Mouse (Mus musculus): ENCODE results near the gene Kit. TPM values are rescaled to one million over a fixed set of nuclear protein-coding genes. Genes with fewer than 3 reads are reported as not detected.

The Kit gene
- total RNA-seq, 2 experiments from 2014 or later = 11.7 to 12.5 TPM

DNA sequence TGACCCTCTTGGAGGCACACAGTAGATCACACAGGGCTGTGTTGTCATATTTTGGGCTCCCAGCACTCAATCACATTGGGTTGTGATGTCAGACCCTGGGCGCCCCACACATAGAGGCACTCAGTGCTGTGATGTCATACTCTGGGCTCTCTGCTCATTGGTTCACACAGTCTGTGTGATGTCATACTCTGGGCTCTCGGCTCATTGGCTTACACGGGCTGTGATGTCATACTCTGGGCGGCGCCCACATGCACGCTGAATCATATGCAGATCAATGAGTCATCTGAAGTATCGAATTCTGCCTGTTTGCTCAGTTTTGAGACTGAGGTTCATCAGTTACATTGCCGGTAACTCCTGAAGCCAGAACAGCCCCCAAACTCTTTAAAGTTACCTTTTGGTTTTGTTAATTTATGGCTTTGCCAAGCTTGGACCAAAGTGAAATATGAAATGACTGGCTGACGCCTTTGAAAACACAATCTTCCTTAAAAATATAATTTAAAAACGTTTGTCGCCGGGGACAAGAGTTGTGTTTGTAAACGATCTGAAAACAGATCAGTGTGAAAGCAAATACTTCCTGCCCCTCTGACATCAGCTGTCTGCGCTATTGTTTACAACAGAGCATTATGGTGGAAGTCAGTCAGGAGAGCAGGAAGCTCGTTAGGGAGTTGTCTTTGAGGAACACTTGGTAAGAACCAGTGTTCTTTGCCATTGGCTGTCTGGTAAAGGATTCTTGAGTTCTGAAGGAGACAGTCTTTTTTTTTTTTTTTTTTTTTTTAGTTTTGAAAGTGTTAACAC lies 15.0 kb downstream of the Kit start:
- no peak for DNase-seq (ENCODE audit: low spot score in 2 of 2)

DNA sequence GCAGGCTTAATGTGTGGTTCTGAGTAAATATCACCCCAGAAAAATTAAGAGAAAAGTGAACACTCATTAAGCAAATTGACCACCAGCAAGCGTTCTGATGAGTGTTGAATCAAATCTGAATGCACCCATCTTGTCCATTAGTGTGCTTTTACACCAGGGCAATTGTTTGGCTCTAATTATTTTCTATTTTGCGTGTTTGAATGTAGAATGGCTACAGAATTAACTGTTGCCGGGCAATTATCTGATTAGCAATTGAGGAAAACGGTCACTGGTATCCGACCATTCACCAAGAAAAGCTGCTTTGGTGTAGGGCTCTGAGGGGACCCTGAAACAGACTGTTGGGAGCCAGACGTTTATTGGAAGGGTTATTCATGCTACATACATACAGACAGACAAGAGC lies 16.2 kb downstream of the Kit start:
- no peak for DNase-seq (ENCODE audit: low spot score in 2 of 2)

DNA sequence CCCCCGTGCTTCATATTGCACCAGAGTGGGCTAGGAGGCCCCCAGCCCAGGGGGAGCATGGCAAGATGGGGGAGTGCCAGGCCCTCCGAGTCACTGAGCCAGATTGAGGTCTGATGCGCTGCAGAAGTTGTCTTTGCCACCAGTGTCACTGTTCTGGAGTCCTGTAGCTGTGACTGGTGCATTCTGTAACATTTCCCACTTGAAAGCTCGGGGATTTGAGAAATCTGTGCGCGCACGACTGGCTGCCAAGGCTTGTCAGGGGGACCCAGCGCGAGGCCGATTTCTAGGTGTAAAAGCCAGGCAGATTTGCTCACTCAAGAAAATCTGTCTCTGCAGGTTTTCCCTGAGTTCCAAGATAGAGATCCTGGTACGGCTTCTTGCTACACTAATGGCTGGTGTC lies 16.9 kb downstream of the Kit start:
- no peak for DNase-seq (ENCODE audit: low spot score in 2 of 2)

DNA sequence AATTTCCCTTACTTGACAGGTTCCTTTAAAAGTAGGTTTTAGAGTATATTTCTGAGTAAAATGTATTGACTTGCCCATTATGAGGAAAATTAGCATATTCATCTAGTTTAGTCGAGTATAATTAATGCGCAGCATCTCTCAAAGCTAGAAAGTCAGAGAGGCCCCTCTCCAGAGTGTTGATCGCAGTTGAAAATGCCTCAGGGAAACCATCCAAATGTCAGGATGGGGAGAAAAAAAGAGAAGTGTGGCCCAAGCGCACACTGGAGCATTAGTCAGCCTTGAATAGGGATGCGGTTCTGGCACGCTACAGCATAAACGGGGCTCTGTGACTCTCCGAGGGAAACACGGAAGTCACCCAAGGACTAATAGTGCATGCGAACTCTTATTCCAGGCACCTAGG lies 20.6 kb downstream of the Kit start:
- no peak for DNase-seq (ENCODE audit: low spot score in 2 of 2)

DNA sequence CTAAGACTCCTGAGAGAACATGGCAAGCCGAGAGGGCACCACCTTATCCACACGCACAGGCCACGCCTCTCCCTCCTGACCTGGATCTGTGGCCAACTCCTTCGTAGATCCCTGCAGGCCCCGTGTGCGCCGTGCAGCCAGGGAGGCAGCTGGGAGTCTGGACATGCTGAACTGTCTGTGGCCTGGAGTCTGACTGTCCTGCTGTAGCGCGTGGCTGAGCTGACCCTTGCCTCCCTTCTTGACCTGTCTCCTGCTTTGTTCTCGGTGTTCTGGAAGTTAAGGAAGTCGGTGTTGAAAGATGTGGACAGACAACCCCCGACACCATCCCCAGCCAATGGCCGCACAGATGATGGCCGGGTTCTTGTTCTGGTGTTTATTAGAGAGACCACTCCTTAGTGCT lies 21.5 kb downstream of the Kit start:
- DNase-seq (ENCODE audit: low spot score in 2 of 2) = no peak

DNA sequence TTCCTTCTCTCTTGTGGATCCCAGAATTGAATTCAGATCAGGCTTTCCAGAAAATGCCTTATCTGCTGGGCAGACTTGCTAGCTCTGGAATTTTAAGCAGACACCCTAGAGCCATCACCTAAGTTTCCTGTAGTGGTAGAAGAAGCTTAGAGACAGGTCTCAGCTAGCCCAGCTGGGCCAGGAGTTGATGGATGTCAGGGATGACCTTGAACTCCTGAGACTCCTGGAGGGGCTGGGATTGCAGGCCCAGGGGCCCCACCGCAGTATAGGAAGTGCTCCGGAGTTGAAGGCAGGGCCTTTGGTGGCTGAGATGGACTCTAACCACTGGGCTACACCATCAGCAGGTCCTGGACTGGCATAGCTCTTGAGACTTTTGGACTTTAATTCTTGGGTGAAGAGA lies 22.6 kb downstream of the Kit start:
- no peak for DNase-seq (ENCODE audit: low spot score in 2 of 2)

DNA sequence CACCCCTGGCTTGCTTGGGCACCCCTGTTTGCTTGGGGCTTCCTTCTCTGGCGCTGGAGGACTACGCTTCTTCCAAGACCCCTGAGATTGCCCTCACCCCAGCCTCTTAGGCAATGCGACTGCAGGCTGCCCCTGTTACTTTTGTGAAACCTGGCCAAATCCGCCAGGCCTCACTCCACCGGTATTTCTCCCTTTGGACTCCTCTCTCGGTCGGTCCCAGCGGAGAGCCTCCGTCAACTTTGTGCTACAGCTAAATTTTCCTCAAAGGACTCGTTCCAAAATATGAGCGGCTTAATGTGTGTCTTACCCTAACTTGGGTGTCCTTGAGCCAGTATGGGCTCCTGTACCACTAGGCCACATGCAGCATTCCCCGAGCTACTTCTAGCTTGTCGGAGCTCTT lies 23.8 kb downstream of the Kit start:
- no peak for DNase-seq (ENCODE audit: low spot score in 2 of 2)

DNA sequence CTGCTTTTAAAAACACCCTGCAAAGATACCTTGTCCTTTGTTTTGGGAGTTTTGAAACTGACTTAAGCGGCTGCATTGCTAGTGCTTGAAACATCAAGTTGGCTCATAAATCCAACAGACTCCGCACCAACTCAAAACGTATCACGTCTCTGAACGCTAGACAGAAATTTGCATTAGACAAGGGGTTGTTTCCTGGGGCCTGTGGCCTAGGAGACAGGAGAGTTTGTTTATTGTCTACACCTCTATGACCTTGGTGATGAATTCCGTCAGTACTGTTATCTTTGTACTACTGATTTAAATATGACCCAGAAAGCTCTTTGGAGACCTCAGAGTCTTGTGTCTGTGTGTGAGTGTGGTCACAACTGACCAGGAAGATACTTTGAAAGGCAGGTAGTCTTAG lies 25.3 kb downstream of the Kit start:
- no peak for DNase-seq (ENCODE audit: low spot score in 2 of 2)

DNA sequence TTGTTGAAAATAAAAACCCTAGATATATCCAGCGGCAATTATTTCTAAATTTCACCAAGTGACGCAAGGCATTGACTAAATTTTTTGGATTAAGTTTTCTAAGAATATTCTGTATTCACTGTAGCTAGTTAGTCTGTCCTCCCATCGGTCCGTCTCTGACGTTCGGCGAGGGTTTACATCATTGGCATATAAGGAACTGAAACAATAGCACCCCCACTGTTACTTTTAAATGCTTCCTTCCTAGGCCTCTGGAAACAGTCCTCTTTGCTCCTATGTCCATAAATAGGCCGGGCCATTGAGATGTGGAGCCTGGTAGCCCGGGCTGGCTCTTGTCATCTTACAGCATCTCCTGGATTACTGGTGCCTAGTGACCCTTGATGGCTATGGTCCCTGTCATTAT lies 29.5 kb downstream of the Kit start:
- DNase-seq (ENCODE audit: low spot score in 2 of 2) = no peak

DNA sequence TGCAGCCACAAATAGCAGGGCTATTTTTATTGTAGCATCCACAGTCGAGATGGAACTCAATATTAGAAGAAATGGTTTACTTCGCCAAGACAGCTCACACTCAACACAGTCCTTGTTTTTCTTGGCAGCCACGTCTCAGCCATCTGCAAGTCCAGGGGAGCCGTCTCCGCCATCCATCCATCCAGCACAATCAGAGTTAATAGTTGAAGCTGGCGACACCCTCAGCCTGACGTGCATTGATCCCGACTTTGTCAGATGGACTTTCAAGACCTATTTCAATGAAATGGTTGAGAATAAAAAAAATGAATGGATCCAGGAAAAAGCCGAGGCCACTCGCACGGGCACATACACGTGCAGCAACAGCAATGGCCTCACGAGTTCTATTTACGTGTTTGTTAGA lies 32.2 kb downstream of the Kit start:
- no peak for DNase-seq (ENCODE audit: low spot score in 2 of 2)

DNA sequence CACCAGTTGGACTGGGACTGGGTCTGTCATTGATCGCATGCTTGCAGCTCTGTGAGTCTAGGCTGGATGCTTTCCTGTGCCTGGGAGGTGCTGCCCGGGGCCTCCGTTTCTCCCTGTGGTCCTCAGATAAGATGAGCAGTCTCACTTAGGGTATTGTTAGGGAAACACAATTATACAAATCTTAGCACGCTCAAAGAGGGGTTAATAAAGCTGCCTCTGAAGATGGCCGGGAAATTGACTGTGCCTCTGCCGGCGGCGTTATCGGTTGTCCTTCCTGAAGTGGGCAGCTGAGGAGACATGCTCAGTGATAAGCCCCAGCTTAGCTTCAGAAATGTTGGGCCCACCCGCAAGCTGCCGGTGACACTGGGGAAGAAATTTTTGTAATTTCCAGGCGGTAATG lies 33.3 kb downstream of the Kit start:
- no peak for DNase-seq (ENCODE audit: low spot score in 2 of 2)

DNA sequence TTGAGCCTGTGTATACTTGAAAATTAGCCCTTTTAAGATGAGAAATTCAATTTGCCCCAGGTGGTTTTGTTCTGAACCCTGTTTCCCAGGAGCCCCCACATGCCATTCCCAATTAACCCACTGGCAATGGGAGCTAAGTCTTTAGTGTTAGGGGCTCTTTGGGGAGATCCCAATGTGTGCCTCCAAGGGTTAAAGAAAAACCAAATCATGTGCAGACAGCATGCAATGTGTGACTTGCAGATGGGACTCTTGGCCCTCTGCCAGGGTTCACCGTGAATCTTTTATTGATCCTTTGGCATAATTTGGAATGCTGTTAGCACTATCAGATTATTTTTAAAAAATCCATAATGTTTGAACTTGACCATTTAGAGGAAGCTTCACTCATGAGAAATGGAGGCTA lies 37.7 kb downstream of the Kit start:
- DNase-seq (ENCODE audit: low spot score in 2 of 2) = no peak

DNA sequence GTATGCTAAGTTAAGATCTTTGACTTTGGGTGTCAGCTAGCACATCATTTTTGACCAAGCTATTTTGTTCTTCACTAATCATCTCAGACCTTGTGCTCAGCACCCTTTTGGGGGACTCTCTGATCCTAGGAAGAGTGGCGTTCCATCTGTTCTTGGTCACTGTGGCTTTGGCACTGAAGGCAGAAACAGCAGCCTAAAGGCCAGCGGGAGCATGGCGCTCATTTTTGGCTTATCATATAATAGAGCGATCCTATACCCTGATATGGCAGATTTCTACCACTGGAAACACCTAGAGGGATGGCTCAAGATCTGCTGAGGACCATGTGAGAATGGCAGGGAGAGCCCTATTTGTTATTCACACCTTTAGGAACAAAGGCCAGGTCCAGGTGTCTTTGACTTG lies 38.2 kb downstream of the Kit start:
- no peak for DNase-seq (ENCODE audit: low spot score in 2 of 2)

DNA sequence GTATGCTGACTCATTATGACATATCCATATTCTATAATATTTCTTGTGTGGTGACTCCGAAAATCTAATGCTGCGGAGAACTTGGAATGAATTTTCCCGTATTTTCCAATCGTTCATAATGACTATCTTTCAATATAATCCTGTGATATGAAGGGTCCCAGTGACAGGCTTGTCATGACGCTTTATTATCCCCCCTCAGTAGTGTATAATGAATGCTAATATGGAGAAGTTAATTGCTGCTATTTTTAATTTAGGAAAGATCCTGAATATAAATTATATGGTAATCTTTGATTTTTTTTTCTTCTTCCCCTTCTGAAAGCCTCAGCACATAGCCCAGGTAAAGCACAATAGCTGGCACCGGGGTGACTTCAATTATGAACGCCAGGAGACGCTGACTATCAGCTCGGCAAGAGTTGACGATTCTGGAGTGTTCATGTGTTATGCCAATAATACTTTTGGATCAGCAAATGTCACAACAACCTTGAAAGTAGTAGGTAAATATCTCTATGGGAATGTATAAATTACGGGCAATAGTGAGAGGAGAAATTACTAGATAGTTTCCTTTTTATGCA lies 40.4 kb downstream of the Kit start:
- no peak for DNase-seq (ENCODE audit: low spot score in 2 of 2)

DNA sequence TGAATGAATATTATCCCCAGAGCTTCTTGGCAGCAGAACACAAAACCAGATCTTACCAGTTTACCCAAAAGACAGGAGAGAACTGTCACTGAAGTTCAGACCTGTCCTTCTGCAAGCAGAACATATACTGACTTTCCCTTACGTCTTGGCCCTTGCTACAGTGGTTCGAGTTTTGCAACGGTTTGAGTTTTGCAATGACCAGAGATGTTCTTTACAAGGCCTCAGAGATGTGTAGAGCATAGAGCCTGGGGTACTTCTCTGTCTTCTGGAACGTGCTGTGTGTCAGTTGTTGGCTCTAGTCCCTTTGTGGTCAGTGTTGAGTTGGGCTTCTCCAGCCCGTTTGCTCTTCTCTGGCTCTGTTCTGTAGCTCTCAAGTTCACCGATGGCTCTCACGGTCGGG lies 40.9 kb downstream of the Kit start:
- no peak for DNase-seq (ENCODE audit: low spot score in 2 of 2)

DNA sequence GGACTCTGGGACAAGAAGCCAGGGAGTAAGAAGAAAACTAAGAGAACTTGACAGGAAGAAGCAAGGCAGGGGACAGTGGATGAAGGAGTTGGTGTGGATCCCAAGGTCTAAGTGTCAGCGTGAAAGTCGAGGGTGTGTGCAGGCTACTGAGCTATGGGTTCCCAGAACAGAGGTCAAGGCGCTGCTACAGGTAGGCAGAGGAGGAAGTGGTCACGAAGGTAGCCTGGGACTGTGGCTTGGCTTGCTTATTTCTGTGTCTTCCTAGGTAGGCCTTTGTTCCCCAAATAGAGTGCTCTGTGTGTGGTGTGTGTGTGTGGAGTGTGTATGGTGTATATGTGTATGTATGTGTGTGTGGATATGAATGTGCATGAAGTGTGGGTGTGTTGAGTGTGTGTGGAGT lies 47.7 kb downstream of the Kit start:
- DNase-seq (ENCODE audit: low spot score in 2 of 2) = no peak

DNA sequence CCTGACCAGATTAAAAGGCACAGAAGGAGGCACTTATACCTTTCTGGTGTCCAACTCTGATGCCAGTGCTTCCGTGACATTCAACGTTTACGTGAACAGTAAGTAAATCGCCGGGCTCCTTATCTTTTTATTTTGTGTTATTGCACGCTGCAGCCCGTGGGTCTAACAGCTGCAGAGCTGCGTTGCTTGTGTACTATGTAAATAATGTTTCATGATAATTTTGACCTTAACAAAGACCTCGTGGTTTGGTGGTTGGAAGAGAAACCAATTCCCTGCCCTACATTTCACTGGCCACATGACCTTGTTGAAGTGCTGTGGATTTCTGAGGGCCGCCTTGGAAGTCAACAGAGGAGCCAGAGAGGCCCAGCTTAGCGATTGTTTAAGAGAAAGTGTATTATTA lies 48.3 kb downstream of the Kit start:
- no peak for DNase-seq (ENCODE audit: low spot score in 2 of 2)

DNA sequence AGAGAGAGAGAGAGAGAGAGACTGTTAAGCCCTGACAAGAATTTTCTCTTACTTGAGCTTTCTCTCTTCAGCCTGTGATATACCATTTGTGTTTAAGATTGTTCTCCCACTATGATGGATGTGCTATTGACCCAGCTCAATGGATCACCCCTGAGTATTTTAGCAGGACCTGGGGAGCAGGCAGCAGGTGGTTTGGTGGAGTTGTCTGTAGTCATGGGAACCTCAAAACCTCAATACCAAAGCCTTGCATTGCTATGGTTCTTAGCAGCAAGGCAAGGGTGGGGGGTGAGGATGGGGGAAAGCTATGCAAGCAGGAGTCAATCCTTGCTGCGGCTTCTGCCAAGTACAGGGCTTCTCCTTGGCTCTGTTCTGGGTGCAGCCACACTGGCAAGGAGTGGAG lies 48.8 kb downstream of the Kit start:
- DNase-seq (ENCODE audit: low spot score in 2 of 2) = no peak

DNA sequence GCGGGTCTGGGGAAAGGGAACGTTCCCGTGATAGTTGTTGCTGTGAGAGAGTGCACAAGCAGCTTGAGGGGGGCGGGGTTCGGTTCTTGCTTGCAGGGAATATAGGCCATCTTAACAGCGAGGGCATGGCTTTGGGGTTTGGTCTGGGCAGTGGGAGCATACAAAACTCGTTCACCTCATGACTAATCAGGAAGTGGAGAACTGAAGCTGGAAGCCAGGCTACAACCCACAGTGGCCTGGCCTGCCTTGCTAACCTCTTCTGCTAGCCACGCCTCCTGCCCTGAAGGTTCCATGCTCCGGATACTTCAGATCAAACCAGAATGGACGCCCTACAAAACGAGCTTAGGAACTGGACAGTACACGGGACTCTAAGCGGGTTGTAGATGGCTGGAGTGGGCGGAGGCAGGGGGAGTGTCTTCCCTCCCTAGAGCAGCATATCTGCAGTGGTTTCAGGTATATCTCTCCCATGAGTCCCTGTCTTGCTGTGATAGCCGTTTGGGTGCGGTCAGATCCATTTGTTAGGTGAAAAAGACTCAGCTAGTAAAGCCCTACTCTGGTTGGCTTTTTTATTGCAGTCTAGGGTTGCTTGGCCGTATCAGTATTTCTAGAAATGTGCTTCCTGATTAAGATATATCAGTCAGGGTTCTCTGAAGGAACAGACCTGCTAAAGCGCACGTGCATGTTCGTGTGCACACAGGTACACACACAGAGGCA lies 49.4 kb downstream of the Kit start:
- DNase-seq (ENCODE audit: low spot score in 2 of 2) = no peak

DNA sequence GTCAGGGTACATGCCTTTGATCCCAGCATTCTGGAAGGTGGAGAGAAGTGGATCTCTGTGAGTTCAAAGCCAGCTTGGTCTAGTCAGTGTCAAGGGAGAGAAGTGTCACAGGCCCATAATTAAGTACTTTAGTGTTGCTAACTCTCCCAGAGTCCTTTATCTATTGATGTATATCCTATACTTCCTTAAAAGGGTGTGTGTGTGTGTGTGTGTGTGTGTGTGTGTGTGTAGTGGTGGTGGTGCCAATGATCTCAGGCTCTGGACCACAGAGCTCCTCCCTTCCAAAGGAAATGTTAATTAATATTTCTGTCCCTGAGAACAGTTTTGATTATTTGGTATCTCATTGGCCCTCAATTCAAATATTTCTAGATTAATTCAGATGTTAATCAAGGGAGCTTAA lies 50.3 kb downstream of the Kit start:
- no peak for DNase-seq (ENCODE audit: low spot score in 2 of 2)

DNA sequence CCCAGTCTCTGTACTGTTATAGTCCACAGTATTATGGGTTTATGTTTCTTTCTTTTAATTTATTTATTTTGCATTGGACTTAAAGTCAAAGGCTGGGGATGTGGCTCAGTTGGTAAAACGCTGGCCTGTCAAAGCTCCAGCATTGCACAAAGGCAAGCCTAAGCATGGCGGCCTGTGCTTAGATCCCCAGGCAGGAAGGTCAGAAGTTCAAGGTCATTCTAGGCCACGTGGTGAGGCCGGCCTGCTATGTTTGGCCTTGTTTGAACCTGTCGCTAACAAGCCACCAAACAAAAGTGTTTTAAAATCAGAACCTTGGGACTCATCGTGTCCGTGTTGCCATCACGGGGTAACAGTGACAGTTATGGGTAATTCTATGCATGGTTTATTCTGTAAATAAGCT lies 51.6 kb downstream of the Kit start:
- no peak for DNase-seq (ENCODE audit: low spot score in 2 of 2)

DNA sequence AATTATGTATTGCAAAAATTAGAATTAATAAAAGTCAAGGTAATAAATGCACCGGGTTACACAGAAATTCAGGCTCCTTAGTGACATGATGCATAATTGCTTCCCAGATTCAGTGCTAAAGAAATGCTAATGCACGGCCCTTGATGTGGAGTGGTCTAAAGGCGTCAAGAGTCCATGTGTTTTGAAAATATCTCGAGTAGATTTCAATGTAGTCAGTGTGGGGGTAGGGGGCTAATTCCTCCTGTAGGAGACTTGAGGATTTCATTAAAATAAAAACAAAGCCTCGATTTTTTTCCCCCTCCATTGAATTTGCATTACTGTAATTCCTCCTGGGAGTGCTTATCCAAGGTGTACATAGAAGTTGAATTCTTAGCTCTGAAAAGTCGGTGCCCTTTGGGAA lies 52.0 kb downstream of the Kit start:
- DNase-seq (ENCODE audit: low spot score in 2 of 2) = no peak

DNA sequence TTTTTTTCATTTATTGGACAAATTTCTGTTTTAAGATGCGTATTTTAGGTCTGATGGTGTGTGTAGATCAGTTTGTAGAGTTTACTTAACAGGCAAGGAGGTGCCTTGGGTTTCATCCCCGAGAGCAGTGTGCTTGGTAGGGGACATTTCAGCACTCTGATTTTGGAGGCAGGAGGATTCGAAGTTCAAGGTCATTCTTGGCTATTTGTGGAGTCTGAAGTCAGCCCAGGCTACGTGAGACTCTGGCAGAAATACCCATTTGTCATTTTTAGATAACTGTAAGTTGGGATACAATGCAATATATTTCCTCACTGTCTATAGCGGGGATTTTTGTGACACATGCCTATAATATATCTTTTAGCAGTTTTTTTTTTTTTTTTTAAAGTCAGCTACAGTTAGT lies 57.5 kb downstream of the Kit start:
- no peak for DNase-seq (ENCODE audit: low spot score in 2 of 2)
